Comparison of ENCODE assay signal across 17 mouse cellular contexts in genomic region chr7:91849364-91849763, GRCm38 (mm10).
"Had no signal": no experiment of that assay in that cellular context is flagged by ENCODE, and none has a peak within 500 bp of the region (broad histone marks: within the 10 kb centered on the region; RNA-seq: fewer than 3 reads in every experiment).

No protein-coding gene starts in this region.

- H3K9me3 ChIP-seq: liver, embryonic 13.5 days; liver, embryonic 15.5 days; lung, embryonic 15.5 days; megakaryocyte, embryonic 14.5 days; midbrain, embryonic 13.5 days; midbrain, embryonic 15.5 days; neural tube, embryonic 12.5 days; stomach, embryonic 15.5 days had no signal

- H3K27ac ChIP-seq: liver, embryonic 13.5 days; liver, embryonic 15.5 days; lung, embryonic 15.5 days; macrophage; midbrain, embryonic 13.5 days; midbrain, embryonic 15.5 days; neural tube, embryonic 12.5 days; stomach, embryonic 15.5 days; stomach, postnatal 0 days had no signal

- H3K4me1 ChIP-seq: liver, embryonic 13.5 days; liver, embryonic 15.5 days; lung, embryonic 15.5 days; megakaryocyte, embryonic 14.5 days; midbrain, embryonic 13.5 days; midbrain, embryonic 15.5 days; neural tube, embryonic 12.5 days; stomach, embryonic 15.5 days had no signal

- H3K27me3 ChIP-seq: liver, embryonic 13.5 days; liver, embryonic 15.5 days; lung, embryonic 15.5 days; megakaryocyte, embryonic 14.5 days; midbrain, embryonic 13.5 days; midbrain, embryonic 15.5 days; neural tube, embryonic 12.5 days; stomach, embryonic 15.5 days had no signal

- H3K4me3 ChIP-seq: liver, embryonic 13.5 days; liver, embryonic 15.5 days; lung, embryonic 15.5 days; megakaryocyte, embryonic 14.5 days; midbrain, embryonic 13.5 days; midbrain, embryonic 15.5 days; neural tube, embryonic 12.5 days; stomach, embryonic 15.5 days had no signal

- H3K9ac ChIP-seq: liver, embryonic 13.5 days; liver, embryonic 15.5 days; liver, postnatal 0 days; lung, embryonic 15.5 days; midbrain, embryonic 13.5 days; midbrain, embryonic 15.5 days; neural tube, embryonic 12.5 days; stomach, embryonic 15.5 days had no signal

- H3K36me3 ChIP-seq: liver, embryonic 13.5 days; liver, embryonic 15.5 days; lung, embryonic 15.5 days; midbrain, embryonic 13.5 days; midbrain, embryonic 15.5 days; neural tube, embryonic 12.5 days; stomach, embryonic 15.5 days had no signal

- DNase-seq: liver, embryonic 13.5 days; liver, postnatal 0 days; right cerebral cortex, postnatal 14 days; thymus, adult 2 months; thymus, postnatal 25 days; thymus, postnatal 4 days had no signal

- H3K4me2 ChIP-seq: liver, embryonic 11.5 days; liver, embryonic 13.5 days; liver, embryonic 15.5 days; lung, embryonic 15.5 days; midbrain, embryonic 11.5 days; midbrain, embryonic 13.5 days; midbrain, embryonic 15.5 days; neural tube, embryonic 12.5 days; stomach, embryonic 15.5 days had no signal

- ATAC-seq: liver, postnatal 0 days; midbrain, embryonic 13.5 days; midbrain, embryonic 15.5 days had no signal
